Mouse (Mus musculus) ovary, adult 2 months (tissue): ENCODE measurements around the gene Cep295. TPM values are rescaled to one million over a fixed set of nuclear protein-coding genes. Genes with fewer than 3 reads are reported as not detected.

Experiments
- polyA plus RNA-seq: library from polyadenylated mRNA; depleted of rRNA; stranded (reverse); fragments of >200 nt; gene quantifications from 2 replicates; pipeline ENCODE4 v1.2.3, GENCODE M21; 2012; rRNA removed

The Cep295 gene
- polyA plus RNA-seq = 2.3 and 3.3 TPM in 2 replicates

GRCm38 (mm10) chr9:15357484-15358275, at the start of gene Cep295:
Gene Cep295 (minus strand): TSS chr9:15357788.

DNA sequence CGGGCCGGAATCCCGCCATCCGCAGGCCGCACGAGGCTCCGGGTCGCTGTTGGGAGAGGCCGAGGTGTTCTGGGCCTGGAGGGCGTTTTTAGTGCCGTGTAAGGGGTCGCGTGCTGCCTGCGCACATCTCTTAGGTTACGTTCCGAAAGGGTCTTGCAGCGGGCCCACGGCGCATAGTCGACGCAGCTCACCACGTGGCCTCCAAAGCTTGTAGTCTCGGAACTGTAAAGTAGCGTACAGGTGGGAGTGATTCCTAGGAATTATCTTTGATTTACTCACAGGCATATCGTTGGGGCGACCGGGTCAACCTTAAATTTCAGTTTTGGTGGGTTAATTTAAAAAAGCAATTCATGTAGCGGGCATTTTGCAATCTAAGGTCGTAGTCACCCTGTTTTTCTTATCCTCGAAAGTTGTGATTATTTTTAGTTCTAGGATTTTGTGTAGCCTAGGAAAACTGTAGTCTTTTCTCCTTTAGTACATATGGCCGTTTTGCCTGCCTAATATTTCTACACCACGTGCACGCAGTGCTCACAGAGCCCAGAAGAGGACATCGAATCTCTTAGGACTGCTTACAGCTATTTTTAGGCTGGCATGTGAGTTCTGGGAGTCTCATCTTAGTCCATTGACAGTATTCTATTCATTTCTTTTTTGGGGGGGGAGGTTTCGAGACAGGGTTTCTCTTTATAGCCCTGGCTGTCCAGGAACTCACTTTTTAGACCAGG, 51.0 kb downstream of the Cep295 start, which contains the start of gene 4931406C07Rik:
Gene 4931406C07Rik, minus strand, starts transcription at position 51 of the 722 bp plus-strand sequence.

GRCm38 (mm10) chr9:15305503-15306397, 51.8 kb downstream of the Cep295 start, which contains the start of gene Taf1d:
Gene Taf1d (plus strand): TSS chr9:15306214.

DNA sequence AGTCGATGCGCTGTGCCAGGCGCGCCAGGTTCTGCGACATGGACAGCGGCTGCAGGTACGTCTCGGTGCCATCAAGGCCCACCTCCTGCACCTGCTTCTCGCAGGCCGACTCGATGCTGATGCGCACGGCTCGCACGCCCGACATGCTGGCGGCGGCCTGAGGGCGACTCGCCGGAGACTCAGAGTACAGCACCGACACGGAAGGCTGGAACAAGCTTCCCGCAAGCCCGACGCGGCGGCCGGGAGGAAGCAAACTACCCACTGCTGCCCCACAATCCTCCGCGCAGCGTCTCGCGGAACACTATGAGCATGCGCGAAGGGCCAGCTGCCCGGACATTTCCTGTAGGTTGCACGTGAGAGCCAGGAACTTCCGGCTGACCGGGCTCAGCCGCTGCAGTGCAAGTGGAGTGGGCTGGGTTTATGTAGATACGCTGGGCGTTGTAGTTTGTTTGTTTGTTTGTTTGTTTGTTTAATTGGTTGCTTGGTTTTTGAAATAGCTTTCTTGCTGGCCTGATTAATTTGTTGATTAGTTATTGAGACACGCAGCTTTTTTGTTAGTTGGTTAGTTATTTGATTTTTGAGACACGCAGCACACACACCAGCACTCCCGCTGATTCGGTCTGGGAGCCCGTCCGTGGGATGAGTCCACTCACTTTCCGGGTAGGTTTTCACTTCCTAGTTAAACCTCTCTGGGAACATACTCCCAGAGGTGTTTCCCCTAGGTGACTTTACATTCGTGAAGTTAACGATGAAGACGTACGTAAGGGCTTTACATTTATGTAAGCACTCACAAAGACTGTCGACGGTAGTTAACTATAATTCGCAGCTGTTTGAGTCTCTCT, 77.7 kb downstream of the Cep295 start, which contains the start of gene Med17:
Gene Med17, minus strand, starts transcription at position 283 of the 842 bp plus-strand sequence.

Other genes with a start within 250 kb of the Cep295 start
- gene Hephl1, start 245.7 kb downstream of the Cep295 start, polyA plus RNA-seq = 0.36 and 0.50 TPM in 2 replicates
- 3.1 and 3.3 TPM in 2 replicates for gene Vstm5, start 118.7 kb downstream of the Cep295 start, polyA plus RNA-seq
- gene Med17, start 77.9 kb downstream of the Cep295 start, polyA plus RNA-seq = 60.3 and 71.6 TPM in 2 replicates
- 6.0 and 6.2 TPM in 2 replicates for gene Taf1d, start 51.6 kb downstream of the Cep295 start, polyA plus RNA-seq
- gene 4931406C07Rik, start 51.3 kb downstream of the Cep295 start, polyA plus RNA-seq = 4.6 and 5.5 TPM in 2 replicates
- 13.7 and 15.5 TPM in 2 replicates for gene Smco4, start 135.6 kb upstream of the Cep295 start, polyA plus RNA-seq